Mouse (Mus musculus) intestine, embryonic 16.5 days (tissue): ENCODE measurements around the gene Thada. TPM values are rescaled to one million over a fixed set of nuclear protein-coding genes. Genes with fewer than 3 reads are reported as not detected.

Source experiments
- ATAC-seq: fragments of 200-750 bp; cut with Nextera tagmentation; 2 replicates; pipeline ENCODE4 v1.8.0; 2017; ENCODE audit warnings: moderate TSS enrichment, moderate library complexity
- H3K27ac ChIP-seq: fragments of 300-500 bp; sonication (generic); 2 replicates; pipeline ENCODE4 v1.5.1; 2014; ENCODE audit warnings: mild to moderate bottlenecking, low read length
- H3K27me3 ChIP-seq: fragments of 300-500 bp; sonication (generic); replicated peaks from 2 replicates; pipeline ENCODE4 v1.6.1; 2014; ENCODE audit warnings: low read length, control low read depth, mixed read lengths; ENCODE audit not compliant: control insufficient read depth, insufficient read depth
- H3K36me3 ChIP-seq: fragments of 300-500 bp; sonication (generic); 2 replicates; pipeline ENCODE4 v1.6.1; 2014; ENCODE audit warnings: low read length, control low read depth; ENCODE audit not compliant: control insufficient read depth, insufficient read depth
- H3K4me1 ChIP-seq: fragments of 300-500 bp; sonication (generic); 2 replicates; pipeline ENCODE4 v1.6.1; 2014; ENCODE audit warnings: low read length, control low read depth, mixed read lengths; ENCODE audit not compliant: control insufficient read depth, insufficient read depth
- H3K4me2 ChIP-seq: fragments of 300-500 bp; sonication (generic); 2 replicates; pipeline ENCODE4 v1.6.1; 2014; ENCODE audit warnings: low read depth, low read length, control low read depth
- H3K4me3 ChIP-seq: fragments of 300-500 bp; sonication (generic); 2 replicates; pipeline ENCODE4 v1.5.1; 2014; ENCODE audit warnings: mild to moderate bottlenecking, low read length
- H3K9ac ChIP-seq: fragments of 300-500 bp; sonication (generic); 2 replicates; pipeline ENCODE4 v1.6.1; 2014; ENCODE audit warnings: low read depth, low read length
- H3K9me3 ChIP-seq: fragments of 300-500 bp; sonication (generic); 2 replicates; pipeline ENCODE4 v1.6.1; 2016; ENCODE audit warnings: low read length, control low read depth; ENCODE audit not compliant: control insufficient read depth
- whole genome bisulfite sequencing: fragments of 180-500 bp; shearing (Covaris S2); extraction: QIAGEN DNeasy Blood & Tissue Kit; methylation state at CpG from one replicate; pipeline ENCODE4 v1.1.7; 2014; 5-methylcytosine and 5-hydroxymethylcytosine counted together
- polyA plus RNA-seq: library from polyadenylated mRNA; unstranded; fragments of >200 nt; fragmentation: Nextera tagmentation; extraction: Ambion mirVana; gene quantifications from 2 replicates; pipeline ENCODE4 v1.2.1, GENCODE M21; 2015

Thada gene
- polyA plus RNA-seq, 1 experiment from 2014 or later, result 5.3 TPM

DNA sequence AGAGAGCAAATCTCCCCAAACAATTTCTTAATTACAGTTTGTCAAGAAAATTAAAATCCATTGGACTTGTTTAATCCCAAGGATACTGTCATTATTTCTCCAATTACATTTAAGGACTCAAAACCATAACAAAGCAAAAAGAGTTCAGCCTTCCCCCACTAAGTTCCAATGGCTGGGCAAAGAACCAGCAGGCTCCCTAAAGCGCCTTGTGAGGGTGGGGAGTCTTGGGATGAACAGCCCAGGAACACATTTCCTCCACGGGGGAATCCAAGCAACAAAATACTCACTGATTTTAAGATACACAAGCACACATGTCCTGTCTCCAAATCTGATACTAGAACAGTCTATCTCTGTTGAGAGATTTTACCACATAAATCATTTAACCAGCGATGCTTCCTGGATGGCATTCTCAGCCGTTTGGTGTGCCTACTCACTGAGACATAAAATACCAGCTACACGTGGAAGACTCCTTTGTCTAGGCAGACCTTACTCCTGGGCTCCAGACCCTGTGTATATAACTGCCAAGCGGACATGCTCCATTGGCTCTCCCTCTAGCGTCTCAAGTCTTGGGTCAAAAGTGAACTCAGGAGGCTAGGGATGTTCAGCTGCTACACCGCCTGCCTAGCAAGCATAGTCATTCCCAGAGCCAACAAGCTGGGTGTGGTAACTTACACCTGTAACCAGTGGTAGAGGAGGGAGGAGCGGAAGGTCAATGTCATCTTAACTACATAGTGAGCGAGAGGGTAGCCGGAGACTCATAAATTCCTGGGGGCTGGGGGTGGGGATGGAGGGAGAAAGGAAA is 97.6 kb downstream of the Thada start:
- no peak overlapping the region for H3K9ac ChIP-seq
- H3K9me3 ChIP-seq, result no peaks in the 10 kb centered on the region
- peaks cover 46% of the 10 kb centered on the region for H3K4me1 ChIP-seq
- no peak overlapping the region for H3K4me2 ChIP-seq
- H3K27ac ChIP-seq, result peak overlapping the region; percentile 64
- H3K4me3 ChIP-seq, result no peak overlapping the region
- ATAC-seq, result peak; percentile 67
- WGBS, result 50% methylated on average over 11 of the region's 11 CpGs
- no peaks in the 10 kb centered on the region for H3K27me3 ChIP-seq
- no peaks in the 10 kb centered on the region for H3K36me3 ChIP-seq

DNA sequence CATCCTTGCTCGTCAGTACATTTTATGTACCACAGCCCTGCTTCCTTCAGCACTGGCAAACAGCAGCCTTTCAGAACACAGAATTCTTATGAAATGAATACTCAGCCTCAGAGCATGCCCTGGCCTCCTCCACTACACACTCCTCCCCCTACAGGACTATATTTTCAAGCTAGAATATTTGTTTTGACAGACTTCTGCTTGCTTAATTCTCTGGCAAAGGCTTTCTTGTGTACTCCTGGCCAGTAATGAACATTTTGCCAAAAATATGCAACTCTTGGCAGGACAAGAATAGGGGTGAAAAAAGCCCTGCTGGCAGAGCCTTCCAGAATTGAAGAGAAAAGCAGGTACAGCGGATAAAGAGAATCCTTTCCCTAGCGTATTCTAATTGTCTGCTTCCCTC is 98.3 kb downstream of the Thada start:
- WGBS, result 51% methylated on average over 3 of the region's 3 CpGs
- ATAC-seq, result no peak
- Histone ChIP-seq H3K9ac (no peak overlapping the region), H3K4me2 (no peak overlapping the region), H3K27ac (peak overlapping the region; percentile 64), H3K9me3 (no peaks in the 10 kb centered on the region), H3K4me3 (no peak overlapping the region), H3K27me3 (no peaks in the 10 kb centered on the region), H3K36me3 (no peaks in the 10 kb centered on the region), H3K4me1 (peaks cover 49% of the 10 kb centered on the region)

DNA sequence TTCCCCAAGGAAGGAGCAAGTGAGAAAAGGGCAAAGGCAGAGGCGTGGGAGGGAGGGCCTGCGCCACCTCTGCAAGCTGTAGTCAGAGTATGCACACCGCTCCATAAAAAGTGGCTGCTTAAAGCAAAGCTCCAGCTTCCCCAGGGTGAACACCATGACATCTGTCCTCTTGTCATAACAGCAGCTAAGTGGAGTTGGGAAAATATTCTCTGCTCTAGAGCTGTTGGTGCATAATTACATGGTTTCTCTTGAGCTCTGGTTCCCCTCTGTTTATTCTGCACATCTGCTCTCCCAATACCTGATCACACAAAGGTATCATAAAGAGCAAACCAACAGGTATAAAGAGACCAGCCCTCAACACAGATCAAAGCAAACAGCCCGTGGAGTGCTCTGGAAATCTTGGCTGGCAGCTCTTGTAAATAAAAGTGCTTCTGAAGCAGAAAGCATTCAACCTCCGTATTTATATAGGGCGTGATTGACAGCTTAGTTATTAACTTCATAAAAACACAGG is 100.2 kb downstream of the Thada start:
- ATAC-seq, result peak; percentile 72
- H3K9ac ChIP-seq, result peak overlapping the region; percentile 32

DNA sequence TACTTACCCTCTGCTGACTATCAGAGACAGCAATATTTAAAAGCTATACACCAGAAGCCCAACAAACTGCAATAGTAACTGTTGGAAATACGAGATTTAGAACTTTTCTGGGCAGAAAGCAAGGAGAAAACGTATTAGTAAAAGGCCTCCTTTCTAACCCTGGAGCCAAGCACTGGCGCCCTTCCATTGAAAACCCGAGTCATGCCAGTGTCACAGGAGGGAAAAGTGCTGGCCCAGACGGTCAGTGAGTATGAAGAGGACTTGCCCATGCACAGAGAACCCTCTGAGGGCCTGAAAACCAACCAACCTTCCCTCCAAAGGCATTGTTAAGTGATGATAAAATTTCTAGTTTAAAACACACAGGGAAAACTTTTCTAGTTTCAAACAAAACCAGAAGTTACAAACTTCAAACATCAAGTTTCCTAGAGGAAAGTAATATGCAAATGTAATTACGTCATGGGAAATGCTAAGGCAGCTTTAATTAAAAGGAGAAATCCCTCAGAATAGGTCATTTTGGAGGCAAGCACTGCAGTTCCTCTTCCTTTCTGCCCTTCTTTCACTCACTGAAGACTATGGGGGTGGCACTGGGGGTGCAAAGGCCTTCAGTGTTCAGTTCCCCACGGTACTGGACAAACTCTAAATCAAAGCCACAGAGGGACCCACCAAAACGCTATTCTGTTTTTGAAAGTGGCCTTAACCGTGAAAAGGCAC is 100.8 kb downstream of the Thada start:
- no peaks in the 10 kb centered on the region for H3K27me3 ChIP-seq
- H3K4me3 ChIP-seq, result no peak overlapping the region
- H3K36me3 ChIP-seq, result no peaks in the 10 kb centered on the region
- 0 out of 2 replicates have a peak overlapping the region, but pooled peaks have one; percentile 19 for H3K4me2 ChIP-seq
- 58% methylated on average over 9 of the region's 9 CpGs for WGBS
- peak overlapping the region; percentile 32 for H3K9ac ChIP-seq
- no peak for ATAC-seq
- H3K4me1 ChIP-seq, result peaks cover 44% of the 10 kb centered on the region
- H3K9me3 ChIP-seq, result no peaks in the 10 kb centered on the region
- peak overlapping the region; percentile 90 for H3K27ac ChIP-seq

More for the DNA sequence above, 100.2 kb downstream of the Thada start:
- no peaks in the 10 kb centered on the region for H3K9me3 ChIP-seq
- H3K36me3 ChIP-seq, result no peaks in the 10 kb centered on the region
- peak overlapping the region; percentile 90 for H3K27ac ChIP-seq
- H3K4me3 ChIP-seq, result no peak overlapping the region
- WGBS, result 22% methylated on average over 6 of the region's 6 CpGs
- H3K4me1 ChIP-seq, result peaks cover 49% of the 10 kb centered on the region
- H3K27me3 ChIP-seq, result no peaks in the 10 kb centered on the region
- 0 out of 2 replicates have a peak overlapping the region, but pooled peaks have one; percentile 19 for H3K4me2 ChIP-seq

DNA sequence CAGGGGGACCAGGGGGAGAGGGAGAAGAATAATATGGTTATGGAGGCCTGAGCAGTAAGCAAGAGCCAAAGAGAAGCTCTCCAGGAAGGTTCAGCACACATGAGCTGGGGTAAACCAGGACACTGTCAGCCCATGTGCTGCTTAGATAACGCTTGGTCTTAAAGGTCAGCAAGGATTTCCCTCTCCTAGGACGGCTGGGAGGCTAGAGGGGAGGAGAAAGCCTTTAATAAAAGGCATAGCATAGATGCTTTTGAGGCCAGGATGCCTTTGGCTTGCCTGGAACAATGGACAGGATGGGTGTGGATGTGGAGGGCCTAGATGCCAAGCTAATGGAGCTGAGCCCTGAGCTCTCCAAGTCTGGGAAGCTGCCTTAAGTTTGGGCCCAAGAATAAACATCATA is 102.6 kb downstream of the Thada start:
- Histone ChIP-seq H3K36me3 (no peaks in the 10 kb centered on the region), H3K9ac (no peak overlapping the region), H3K4me2 (no peak overlapping the region), H3K9me3 (no peaks in the 10 kb centered on the region), H3K4me3 (no peak overlapping the region), H3K27ac (0 out of 2 replicates have a peak overlapping the region, but pooled peaks have one; percentile 7), H3K4me1 (peaks cover 36% of the 10 kb centered on the region), H3K27me3 (no peaks in the 10 kb centered on the region)
- ATAC-seq, result 0 out of 2 replicates have a peak, but pooled peaks have one; percentile 38
- 30% methylated on average over 2 of the region's 2 CpGs for WGBS

DNA sequence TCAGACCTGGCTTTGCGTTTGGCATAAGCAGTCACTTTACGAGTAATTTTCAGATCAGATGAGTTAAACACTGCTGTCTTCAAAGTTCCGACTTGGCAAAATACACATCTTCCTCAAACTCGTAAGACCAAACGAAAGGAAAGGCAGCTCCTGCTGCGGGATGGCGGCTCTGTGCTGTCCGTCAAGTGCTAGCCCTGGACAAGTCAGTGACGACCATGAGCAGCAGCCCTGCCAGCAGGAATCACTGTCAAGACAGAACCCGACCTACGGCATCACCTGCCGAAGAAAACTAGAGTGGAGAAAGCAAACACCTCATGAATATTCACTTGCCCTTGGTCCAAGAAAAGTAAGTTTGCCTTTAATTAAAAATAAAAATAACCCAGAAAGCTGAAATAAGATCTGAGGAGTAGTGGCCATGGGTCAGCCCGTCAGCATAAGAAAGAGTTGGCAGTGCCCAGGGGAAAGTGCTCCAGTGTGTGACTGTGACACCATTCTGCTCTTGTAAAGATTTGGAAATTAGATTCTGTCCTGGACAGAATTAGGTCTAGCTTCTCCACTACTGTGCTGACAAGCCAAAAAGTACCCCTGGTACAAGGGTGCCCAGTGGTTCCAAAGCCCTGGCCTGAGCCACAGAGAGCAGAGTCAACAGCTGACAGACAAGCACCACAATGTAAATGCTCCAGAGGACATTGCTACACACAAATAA is 103.3 kb downstream of the Thada start:
- no peaks in the 10 kb centered on the region for H3K9me3 ChIP-seq
- WGBS, result 81% methylated on average over 13 of the region's 13 CpGs
- peaks cover 29% of the 10 kb centered on the region for H3K4me1 ChIP-seq
- H3K4me2 ChIP-seq, result no peak overlapping the region
- H3K27ac ChIP-seq, result 0 out of 2 replicates have a peak overlapping the region, but pooled peaks have one; percentile 7
- no peaks in the 10 kb centered on the region for H3K36me3 ChIP-seq
- no peak overlapping the region for H3K9ac ChIP-seq
- ATAC-seq, result no peak
- H3K4me3 ChIP-seq, result no peak overlapping the region
- H3K27me3 ChIP-seq, result no peaks in the 10 kb centered on the region

DNA sequence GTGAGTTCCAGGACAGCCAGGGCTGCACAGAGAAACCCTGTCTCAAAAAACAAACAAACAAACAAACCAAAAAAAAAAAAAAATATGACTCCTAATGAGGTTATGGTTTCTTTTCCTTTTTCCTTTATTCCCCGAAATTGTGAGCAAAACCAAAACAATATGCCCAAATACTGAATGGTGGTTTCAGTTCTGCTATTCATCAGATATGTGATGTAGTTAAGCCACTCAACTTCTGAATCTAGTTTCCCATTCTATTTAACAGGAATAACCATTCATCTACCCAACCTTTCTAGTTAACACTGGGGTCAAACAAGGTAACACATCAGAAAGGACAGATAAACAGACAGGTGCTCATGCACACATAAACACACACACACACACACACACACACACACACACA is 105.0 kb downstream of the Thada start:
- Histone ChIP-seq H3K4me3 (no peak overlapping the region), H3K4me1 (peaks cover 22% of the 10 kb centered on the region), H3K4me2 (no peak overlapping the region), H3K27me3 (no peaks in the 10 kb centered on the region), H3K9ac (no peak overlapping the region), H3K36me3 (no peaks in the 10 kb centered on the region), H3K9me3 (no peaks in the 10 kb centered on the region), H3K27ac (no peak overlapping the region)
- ATAC-seq, result no peak
- WGBS, result 86% methylated on average over 1 of the region's 1 CpGs

DNA sequence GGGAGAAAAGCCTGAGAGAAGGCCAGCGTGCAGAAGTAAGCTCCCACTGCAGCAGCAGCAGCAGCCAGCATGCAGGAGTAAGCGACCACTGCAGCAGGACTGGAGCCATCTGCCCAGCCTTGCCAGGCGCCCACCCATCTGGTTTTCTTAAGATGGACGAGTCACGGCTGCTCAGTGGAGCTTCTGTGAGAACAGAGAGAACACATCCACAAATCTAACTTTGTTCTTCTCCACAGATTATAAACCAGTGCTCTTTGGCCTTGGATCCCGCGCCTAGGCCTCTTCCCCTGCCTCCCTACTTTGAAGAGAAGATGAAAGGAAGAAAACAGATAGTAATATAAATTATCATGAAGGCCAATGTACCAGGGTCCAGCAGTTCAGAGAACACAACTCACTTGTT is 106.2 kb downstream of the Thada start:
- Histone ChIP-seq H3K9ac (no peak overlapping the region), H3K9me3 (no peaks in the 10 kb centered on the region), H3K4me1 (peaks cover 11% of the 10 kb centered on the region; the same call in 1 of the 2 replicates), H3K36me3 (no peaks in the 10 kb centered on the region), H3K27ac (peak overlapping the region; percentile 35; the same call in 1 of the 2 replicates), H3K4me3 (no peak overlapping the region), H3K27me3 (no peaks in the 10 kb centered on the region), H3K4me2 (no peak overlapping the region)
- ATAC-seq, result peak; percentile 69
- WGBS, result 47% methylated on average over 7 of the region's 7 CpGs
